Mouse (Mus musculus) liver, embryonic 16.5 days (tissue): ENCODE data around the gene Grap2. TPM values are rescaled to one million over a fixed set of nuclear protein-coding genes. Genes with fewer than 3 reads are reported as not detected.

Experiments used
- ATAC-seq: fragments of 200-750 bp; cut with Nextera tagmentation; 2 replicates; pipeline ENCODE4 v1.8.0; 2017; ENCODE audit warnings: low read depth, mild to moderate bottlenecking, moderate number of reproducible peaks, moderate library complexity
- H3K27ac ChIP-seq: fragments of 300-500 bp; sonication (generic); 2 replicates; pipeline ENCODE4 v1.5.1; 2014; ENCODE audit warnings: mild to moderate bottlenecking, low read length
- H3K27me3 ChIP-seq: fragments of 300-500 bp; sonication (generic); 2 replicates; pipeline ENCODE4 v1.6.1; 2014; ENCODE audit warnings: low read depth, low read length, mixed read lengths; ENCODE audit not compliant: control insufficient read depth, insufficient read depth
- H3K36me3 ChIP-seq: fragments of 300-500 bp; sonication (generic); 2 replicates; pipeline ENCODE4 v1.6.1; 2014; ENCODE audit warnings: mild to moderate bottlenecking; ENCODE audit not compliant: control insufficient read depth, insufficient read depth
- H3K4me1 ChIP-seq: fragments of 300-500 bp; sonication (generic); 2 replicates; pipeline ENCODE4 v1.6.1; 2014; ENCODE audit warnings: low read depth, low read length, mixed read lengths; ENCODE audit not compliant: control insufficient read depth
- H3K4me2 ChIP-seq: fragments of 300-500 bp; sonication (generic); 2 replicates; pipeline ENCODE4 v1.6.1; 2014; ENCODE audit warnings: low read depth, low read length, mixed read lengths
- H3K4me3 ChIP-seq: fragments of 300-500 bp; sonication (generic); 2 replicates; pipeline ENCODE4 v1.5.1; 2014; ENCODE audit warnings: low read depth, mild to moderate bottlenecking, low read length
- H3K9ac ChIP-seq: fragments of 300-500 bp; sonication (generic); 2 replicates; pipeline ENCODE4 v1.6.1; 2014; ENCODE audit warnings: low read depth, low read length
- H3K9me3 ChIP-seq: fragments of 300-500 bp; sonication (generic); replicated peaks from 2 replicates; pipeline ENCODE4 v1.6.1; 2016; ENCODE audit warnings: low read length; ENCODE audit not compliant: control insufficient read depth
- WGBS: fragments of 180-500 bp; shearing (Covaris S2); extraction: QIAGEN DNeasy Blood & Tissue Kit; methylation state at CpG from one replicate; pipeline ENCODE4 v1.1.7; 2014; ENCODE audit not compliant: insufficient replicate concordance; 5-methylcytosine and 5-hydroxymethylcytosine counted together
- microRNA-seq: library from miRNA; unstranded; fragments of <30 nt; microRNA quantifications from one replicate; pipeline ENCODE4, GENCODE M21; 2016
- polyA plus RNA-seq: library from polyadenylated mRNA; unstranded; fragments of >200 nt; fragmentation: Nextera tagmentation; extraction: Ambion mirVana; gene quantifications from 2 replicates; pipeline ENCODE4 v1.2.1, GENCODE M21; 2015

The Grap2 gene
- polyA plus RNA-seq, 1 experiment from 2014 or later, result 12.7 TPM

DNA sequence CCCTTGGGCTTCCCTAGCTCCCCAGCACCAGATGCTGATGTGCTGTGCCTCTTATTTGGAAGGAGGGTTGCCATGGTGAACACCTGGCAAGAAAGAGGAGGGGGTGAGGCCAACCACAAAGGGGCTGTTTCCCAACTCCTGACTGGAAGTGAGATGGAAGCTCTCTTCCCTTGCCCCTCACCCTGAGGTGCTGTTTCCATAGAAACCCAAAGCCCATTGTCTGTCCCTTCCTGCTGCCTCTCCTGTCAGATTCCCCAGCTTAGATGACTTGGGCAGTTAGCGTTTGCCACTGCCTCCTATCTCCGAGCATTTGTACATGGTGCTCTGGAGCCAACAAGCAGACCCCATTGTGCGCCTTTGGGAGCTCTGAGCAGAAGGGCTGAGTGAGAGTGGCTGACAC, 121.1 kb downstream of the Grap2 start:
- 57% methylated on average over 3 of the region's 3 CpGs for WGBS
- Histone ChIP-seq H3K9ac (no peak overlapping the region), H3K4me1 (peaks cover 8% of the 10 kb centered on the region), H3K36me3 (no peaks in the 10 kb centered on the region), H3K27ac (no peak overlapping the region), H3K4me3 (no peak overlapping the region), H3K9me3 (no peaks in the 10 kb centered on the region), H3K27me3 (no peaks in the 10 kb centered on the region), H3K4me2 (no peak overlapping the region)
- ATAC-seq, result no peak

DNA sequence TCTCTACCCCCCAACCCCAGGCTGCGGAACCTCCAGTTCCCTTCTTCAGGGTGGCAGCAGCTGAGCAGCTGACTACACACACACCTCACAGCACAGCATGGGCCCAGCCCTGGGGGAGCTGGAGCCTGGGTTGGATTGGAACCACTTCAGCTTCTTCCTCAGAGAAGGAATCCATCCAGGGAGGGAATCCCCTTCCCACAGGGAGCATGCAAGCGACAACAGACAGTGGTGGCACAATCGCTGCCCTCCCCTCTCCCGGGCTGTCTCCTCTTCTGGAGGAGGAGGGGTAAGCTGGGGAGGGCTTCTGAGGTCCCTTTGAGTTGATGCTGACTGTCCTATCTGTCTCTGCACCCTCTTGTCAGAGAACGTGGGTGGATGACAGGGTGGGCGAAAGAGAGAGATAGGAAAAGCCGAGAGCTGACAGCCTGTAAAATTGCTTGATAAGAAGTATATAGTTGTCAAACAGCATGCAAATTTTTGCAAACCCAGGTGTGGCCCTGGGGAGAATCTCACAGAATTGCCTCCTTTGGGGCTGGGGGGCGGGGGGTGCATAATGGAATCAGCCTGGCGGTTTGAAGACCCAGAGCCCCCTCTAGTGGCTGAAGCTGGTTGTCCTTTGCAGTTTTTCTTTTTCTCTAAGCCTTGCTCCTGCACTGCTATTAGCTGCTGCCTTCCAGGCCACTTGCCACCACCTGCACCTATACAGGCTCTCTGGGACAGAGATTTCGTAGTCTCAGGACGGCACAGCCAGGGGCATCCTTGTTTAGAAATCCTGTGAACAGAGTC, 121.9 kb downstream of the Grap2 start:
- Histone ChIP-seq H3K36me3 (no peaks in the 10 kb centered on the region), H3K9me3 (no peaks in the 10 kb centered on the region), H3K27me3 (no peaks in the 10 kb centered on the region), H3K9ac (no peak overlapping the region), H3K4me3 (no peak overlapping the region), H3K27ac (no peak overlapping the region), H3K4me2 (no peak overlapping the region), H3K4me1 (peaks cover under 1% of the 10 kb centered on the region)
- 19% methylated on average over 11 of the region's 11 CpGs for WGBS
- ATAC-seq, result no peak

DNA sequence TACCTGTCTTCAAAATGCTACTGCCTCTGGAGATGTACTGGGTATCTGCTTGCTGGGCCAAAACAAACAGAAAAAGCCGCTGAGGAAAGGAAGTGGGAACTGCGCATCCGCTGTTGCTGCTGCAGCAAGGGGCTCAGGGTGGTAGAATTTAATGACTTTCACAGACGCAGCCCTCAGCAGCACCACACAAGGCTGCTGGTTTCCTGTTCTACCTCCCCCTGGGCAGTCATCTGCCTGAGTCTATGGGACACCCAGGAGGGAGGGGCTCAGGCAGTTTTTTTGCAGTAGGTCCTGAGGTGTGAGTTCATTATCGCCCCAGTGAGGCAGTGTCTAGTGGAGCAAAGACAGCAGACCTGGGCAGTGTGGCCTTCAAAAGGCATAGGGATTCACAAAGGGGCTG, 125.2 kb downstream of the Grap2 start:
- WGBS, result 15% methylated on average over 5 of the region's 5 CpGs
- H3K9ac ChIP-seq, result no peak overlapping the region

DNA sequence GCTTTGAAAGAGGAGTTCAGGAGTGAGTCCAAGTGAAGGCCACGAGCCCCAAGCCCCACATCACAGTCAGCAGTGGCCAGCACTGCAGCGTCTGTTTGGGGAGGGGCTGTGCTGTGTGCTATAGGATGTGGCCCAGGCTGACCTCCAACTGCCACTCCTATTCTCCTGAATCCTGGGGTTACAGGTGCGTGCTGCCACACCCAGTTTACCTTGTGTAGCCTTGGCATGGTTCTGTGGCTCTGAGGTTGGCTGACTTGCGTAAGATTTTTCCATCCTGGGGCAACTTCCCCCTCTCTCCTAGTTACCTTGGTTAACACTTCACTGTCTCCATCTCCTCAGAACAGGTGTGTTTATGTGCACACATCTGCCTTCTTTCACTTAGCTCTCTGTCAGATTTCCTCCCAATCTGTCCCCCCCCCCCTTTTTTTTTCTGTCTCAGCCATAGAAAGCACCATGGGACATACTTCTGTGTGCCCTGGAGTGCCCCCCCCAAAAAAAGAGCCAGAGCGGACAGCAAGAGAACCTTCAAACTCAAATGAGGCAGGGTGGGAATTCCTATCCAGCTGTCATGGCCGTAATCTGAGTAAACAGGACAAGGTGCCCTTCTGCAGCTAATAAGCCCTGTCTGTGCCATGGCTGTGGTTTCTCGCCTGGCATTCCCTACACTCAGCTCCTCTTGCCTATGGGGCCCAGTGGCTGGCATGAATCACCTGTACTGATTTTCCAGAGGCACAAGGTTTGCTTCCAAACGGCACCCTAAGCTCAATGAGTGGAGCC, 129.3 kb downstream of the Grap2 start:
- Histone ChIP-seq H3K9me3 (no peaks in the 10 kb centered on the region), H3K27ac (no peak overlapping the region), H3K4me3 (no peak overlapping the region), H3K36me3 (no peaks in the 10 kb centered on the region), H3K4me2 (no peak overlapping the region), H3K27me3 (no peaks in the 10 kb centered on the region), H3K9ac (no peak overlapping the region), H3K4me1 (peaks cover 7% of the 10 kb centered on the region)
- ATAC-seq, result no peak
- WGBS, result 59% methylated on average over 8 of the region's 8 CpGs

More for the DNA sequence above, 125.2 kb downstream of the Grap2 start:
- H3K4me2 ChIP-seq, result no peak overlapping the region
- H3K4me3 ChIP-seq, result no peak overlapping the region
- no peaks in the 10 kb centered on the region for H3K36me3 ChIP-seq
- H3K9me3 ChIP-seq, result no peaks in the 10 kb centered on the region
- ATAC-seq, result no peak
- H3K27ac ChIP-seq, result no peak overlapping the region
- H3K4me1 ChIP-seq, result no peaks in the 10 kb centered on the region; the same call in 1 of the 2 replicates
- no peaks in the 10 kb centered on the region for H3K27me3 ChIP-seq

Small RNA genes lying within 50 kb of the gene (microRNA-seq; reads per million reads assigned to microRNA genes)
- gene Mir6957, result not detected

Other genes with a start within 250 kb of the Grap2 start
- not detected in 2 replicates for gene Enthd1, start 7.4 kb upstream of the Grap2 start, polyA plus RNA-seq
- gene Fam83f, start 99.3 kb downstream of the Grap2 start, polyA plus RNA-seq, result 4.5 and 6.0 TPM in 2 replicates
- 19.7 and 22.1 TPM in 2 replicates for gene Tnrc6b, start 138.7 kb downstream of the Grap2 start, polyA plus RNA-seq